Mouse (Mus musculus): ENCODE results near the gene Pitx2.

- no peak for TF ChIP-seq CTCF (IDR thresholded peaks at IDR 0.05; ENCODE audit: insufficient read depth, low read length)
- no peak for TF ChIP-seq POLR2A (IDR thresholded peaks at IDR 0.05; ENCODE audit: borderline replicate concordance, extremely low read depth, low read depth, low read length)
Measured at GRCm38 (mm10) chr3:129200501-129200890, 818 bp downstream of the Pitx2 start.

All from lung, adult 2 months (tissue).